Mouse (Mus musculus): ENCODE measurements around the gene Cfap61. TPM values are rescaled to one million over a fixed set of nuclear protein-coding genes. Genes with fewer than 3 reads are reported as not detected.

The Cfap61 gene
- polyA plus RNA-seq, 1 experiment from 2014 or later = 1.2 TPM

DNA sequence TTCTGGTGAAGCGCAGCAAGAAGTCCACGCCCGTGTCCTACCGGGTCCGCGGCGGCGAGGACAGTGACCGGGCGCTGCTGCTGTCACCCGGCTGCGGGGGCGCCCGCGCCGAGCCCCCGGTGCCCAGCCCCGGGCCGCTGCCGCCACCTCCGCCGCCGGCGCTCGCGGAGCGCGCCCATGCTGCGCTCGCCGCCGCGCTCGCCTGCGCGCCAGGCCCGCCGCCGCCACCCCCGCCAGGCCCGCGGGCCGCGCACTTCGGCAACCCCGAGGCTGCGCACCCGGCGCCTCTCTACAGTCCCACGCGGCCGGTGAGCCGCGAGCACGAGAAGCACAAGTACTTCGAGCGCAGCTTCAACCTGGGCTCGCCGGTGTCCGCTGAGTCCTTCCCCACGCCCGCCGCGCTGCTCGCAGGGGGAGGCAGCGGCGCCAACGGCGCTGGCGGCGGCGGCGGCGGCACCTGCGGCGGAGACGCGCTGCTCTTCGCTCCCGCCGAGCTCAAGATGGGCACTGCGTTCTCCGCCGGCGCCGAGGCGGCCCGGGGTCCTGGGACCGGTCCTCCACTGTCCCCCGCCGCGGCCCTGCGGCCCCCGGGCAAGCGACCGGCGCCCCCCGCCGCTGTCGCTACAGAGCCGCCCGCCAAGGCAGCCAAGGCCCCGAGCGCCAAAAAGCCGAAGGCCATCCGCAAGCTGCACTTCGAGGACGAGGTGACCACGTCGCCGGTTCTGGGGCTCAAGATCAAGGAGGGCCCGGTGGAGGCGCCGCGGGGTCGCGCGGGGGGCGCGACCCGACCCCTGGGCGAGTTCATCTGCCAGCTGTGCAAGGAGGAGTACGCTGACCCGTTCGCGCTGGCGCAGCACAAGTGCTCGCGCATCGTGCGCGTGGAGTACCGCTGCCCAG, 287.9 kb downstream of the Cfap61 start:
- 1% methylated on average over 118 of the region's 133 CpGs for WGBS
- no peak overlapping the region for H3K9ac ChIP-seq
- no peak overlapping the region for H3K27ac ChIP-seq
- peaks cover 44% of the 10 kb centered on the region for H3K4me1 ChIP-seq
- peak overlapping the region; percentile 97 for H3K4me2 ChIP-seq
- H3K9me3 ChIP-seq = no peaks in the 10 kb centered on the region
- no peaks in the 10 kb centered on the region for H3K36me3 ChIP-seq
- H3K4me3 ChIP-seq = peak overlapping the region; percentile 47
- peak; percentile 25; the same call in 1 of the 2 replicates for ATAC-seq (ENCODE audit: borderline replicate concordance, extremely low read depth, low FRiP score, low TSS enrichment)
- H3K27me3 ChIP-seq = peaks cover 98% of the 10 kb centered on the region

DNA sequence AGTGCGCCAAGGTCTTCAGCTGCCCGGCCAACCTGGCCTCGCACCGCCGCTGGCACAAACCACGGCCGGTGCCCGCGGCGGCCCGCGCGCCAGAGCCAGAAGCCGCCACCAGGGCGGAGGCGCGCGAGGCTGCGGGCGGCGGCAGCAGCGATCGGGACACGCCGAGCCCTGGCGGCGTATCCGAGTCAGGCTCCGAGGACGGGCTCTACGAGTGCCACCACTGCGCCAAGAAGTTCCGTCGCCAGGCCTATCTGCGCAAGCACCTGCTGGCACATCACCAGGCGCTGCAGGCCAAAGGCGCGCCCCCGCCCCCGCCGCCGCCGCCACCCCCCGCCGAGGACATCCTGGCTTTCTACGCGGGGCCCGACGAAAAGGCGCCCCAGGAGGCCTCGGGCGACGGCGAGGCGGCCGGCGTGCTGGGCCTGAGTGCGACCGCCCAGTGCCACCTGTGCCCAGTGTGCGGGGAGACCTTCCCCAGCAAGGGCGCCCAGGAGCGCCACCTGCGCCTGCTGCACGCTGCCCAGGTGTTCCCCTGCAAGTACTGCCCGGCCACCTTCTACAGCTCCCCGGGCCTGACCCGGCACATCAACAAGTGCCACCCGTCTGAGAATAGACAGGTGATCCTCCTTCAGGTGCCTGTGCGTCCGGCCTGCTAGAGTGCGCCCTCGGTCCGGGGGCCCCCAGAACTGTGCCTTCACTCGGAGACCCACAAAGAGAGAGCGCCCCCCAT, 288.8 kb downstream of the Cfap61 start:
- Histone ChIP-seq H3K27me3 (peaks cover 98% of the 10 kb centered on the region), H3K4me3 (peak overlapping the region; percentile 47), H3K9ac (no peak overlapping the region), H3K36me3 (no peaks in the 10 kb centered on the region), H3K27ac (no peak overlapping the region), H3K4me2 (peak overlapping the region; percentile 97), H3K9me3 (no peaks in the 10 kb centered on the region), H3K4me1 (peaks cover 36% of the 10 kb centered on the region)
- WGBS = 1% methylated on average over 70 of the region's 75 CpGs
- 0 out of 2 replicates have a peak, but pooled peaks have one; percentile 28 for ATAC-seq (ENCODE audit: borderline replicate concordance, extremely low read depth, low FRiP score, low TSS enrichment)

DNA sequence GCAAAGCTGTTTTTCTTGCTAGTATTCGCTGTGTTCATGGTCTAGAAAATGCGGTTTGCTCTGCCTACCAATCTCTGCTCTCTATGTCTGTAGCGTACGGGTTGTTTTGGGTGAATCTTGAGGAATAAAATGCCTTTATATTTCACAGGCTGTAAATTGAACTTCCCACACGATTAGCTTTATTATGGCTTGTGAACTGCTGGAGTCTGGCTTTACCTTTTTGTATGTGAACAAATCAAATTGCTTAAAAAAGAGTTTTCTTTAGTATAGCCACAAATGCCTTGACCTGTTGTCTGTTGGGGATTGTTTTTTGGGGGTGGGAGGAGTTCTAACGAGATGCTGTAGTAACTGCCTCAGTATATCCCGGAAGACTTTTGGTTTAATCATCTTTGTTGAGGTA, 289.6 kb downstream of the Cfap61 start:
- no peak overlapping the region for H3K9ac ChIP-seq
- no peak overlapping the region for H3K27ac ChIP-seq
- H3K27me3 ChIP-seq = peaks cover 98% of the 10 kb centered on the region
- whole genome bisulfite sequencing = 17% methylated on average over 7 of the region's 7 CpGs
- peaks cover 32% of the 10 kb centered on the region for H3K4me1 ChIP-seq
- no peaks in the 10 kb centered on the region for H3K36me3 ChIP-seq
- no peak overlapping the region for H3K4me3 ChIP-seq
- ATAC-seq (ENCODE audit: borderline replicate concordance, extremely low read depth, low FRiP score, low TSS enrichment) = no peak
- no peaks in the 10 kb centered on the region for H3K9me3 ChIP-seq
- H3K4me2 ChIP-seq = no peak overlapping the region

DNA sequence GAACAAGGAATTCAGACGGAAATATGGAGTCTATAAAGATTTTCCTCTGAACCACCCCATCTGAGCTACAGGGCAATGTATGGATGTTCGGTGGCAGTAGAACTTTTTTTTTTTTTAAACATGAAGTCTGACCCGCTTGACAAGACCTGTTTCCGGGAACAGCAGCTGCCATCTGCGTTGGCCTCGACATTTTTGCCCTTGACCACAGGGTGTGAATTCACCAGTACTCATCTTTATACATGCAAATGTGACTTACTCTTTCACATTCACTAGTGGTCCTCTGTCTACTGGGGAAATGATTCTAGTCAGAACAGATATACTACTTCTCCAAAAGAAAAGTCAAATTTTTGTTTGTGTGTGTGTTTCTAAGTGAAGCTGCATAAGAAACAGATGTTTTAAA, 291.2 kb downstream of the Cfap61 start:
- peaks cover 84% of the 10 kb centered on the region for H3K27me3 ChIP-seq
- peaks cover 27% of the 10 kb centered on the region for H3K4me1 ChIP-seq
- H3K4me3 ChIP-seq = no peak overlapping the region
- WGBS = 14% methylated on average over 6 of the region's 6 CpGs
- no peak overlapping the region for H3K27ac ChIP-seq
- no peaks in the 10 kb centered on the region for H3K36me3 ChIP-seq
- no peak for ATAC-seq (ENCODE audit: borderline replicate concordance, extremely low read depth, low FRiP score, low TSS enrichment)
- no peak overlapping the region for H3K4me2 ChIP-seq
- no peak overlapping the region for H3K9ac ChIP-seq
- no peaks in the 10 kb centered on the region for H3K9me3 ChIP-seq

DNA sequence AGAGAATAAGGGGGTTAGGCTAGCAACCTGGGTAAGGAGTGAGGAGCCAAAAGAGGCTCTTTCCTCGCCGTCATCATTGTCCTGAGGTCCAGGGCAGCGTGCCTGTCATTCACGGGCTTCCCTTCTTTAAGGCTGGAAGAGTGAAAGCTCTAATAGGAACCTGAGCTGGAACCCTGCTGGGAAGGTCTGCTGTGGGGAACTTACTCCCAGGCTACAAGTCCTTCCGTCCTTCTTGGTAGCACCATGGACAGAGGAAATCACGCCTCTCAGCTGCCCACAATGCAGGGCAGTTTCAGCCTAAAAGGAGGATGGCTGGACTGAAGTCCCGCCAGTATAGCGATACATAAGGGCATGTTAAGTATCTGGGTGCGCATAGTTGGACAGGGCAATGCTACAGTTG, 291.9 kb downstream of the Cfap61 start:
- Histone ChIP-seq H3K4me3 (no peak overlapping the region), H3K4me2 (no peak overlapping the region), H3K36me3 (no peaks in the 10 kb centered on the region), H3K27me3 (peaks cover 77% of the 10 kb centered on the region), H3K9ac (no peak overlapping the region), H3K9me3 (no peaks in the 10 kb centered on the region), H3K4me1 (peaks cover 20% of the 10 kb centered on the region), H3K27ac (no peak overlapping the region)
- WGBS = 4% methylated on average over 9 of the region's 9 CpGs
- ATAC-seq (ENCODE audit: borderline replicate concordance, extremely low read depth, low FRiP score, low TSS enrichment) = no peak

- Histone ChIP-seq H3K27ac (no peak overlapping the region), H3K4me3 (no peak overlapping the region), H3K9me3 (no peaks in the 10 kb centered on the region), H3K4me2 (no peak overlapping the region), H3K36me3 (no peaks in the 10 kb centered on the region), H3K4me1 (peaks cover 10% of the 10 kb centered on the region), H3K27me3 (peaks cover 65% of the 10 kb centered on the region), H3K9ac (no peak overlapping the region)
- no peak for ATAC-seq (ENCODE audit: borderline replicate concordance, extremely low read depth, low FRiP score, low TSS enrichment)
- WGBS = 53% methylated on average over 3 of the region's 3 CpGs
Observed at GRCm38 (mm10) chr2:146227646-146228045, 293.1 kb downstream of the Cfap61 start.

DNA sequence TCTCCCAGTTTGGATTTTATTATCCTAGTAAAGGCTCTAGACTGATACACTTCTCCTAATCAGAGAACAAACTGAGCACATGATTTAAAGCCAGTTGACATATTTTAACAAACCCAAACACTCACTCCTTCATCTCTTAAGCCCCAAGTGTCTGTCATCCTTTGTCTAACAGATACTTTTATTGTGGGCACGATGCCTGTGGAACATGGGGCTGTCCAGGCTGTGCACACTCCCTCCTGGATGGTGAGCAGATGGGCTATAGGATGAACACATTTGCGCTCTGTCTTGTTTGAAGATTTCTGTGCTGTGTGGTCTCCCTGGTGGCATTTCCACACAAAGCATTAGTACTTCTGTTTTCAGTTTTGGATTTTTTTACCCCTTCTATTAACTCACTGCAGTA, 293.9 kb downstream of the Cfap61 start:
- no peaks in the 10 kb centered on the region for H3K36me3 ChIP-seq
- ATAC-seq (ENCODE audit: borderline replicate concordance, extremely low read depth, low FRiP score, low TSS enrichment) = no peak
- peaks cover 2% of the 10 kb centered on the region for H3K4me1 ChIP-seq
- WGBS = 59% methylated on average over 2 of the region's 2 CpGs
- H3K9ac ChIP-seq = no peak overlapping the region
- peaks cover 58% of the 10 kb centered on the region for H3K27me3 ChIP-seq
- H3K27ac ChIP-seq = no peak overlapping the region
- no peaks in the 10 kb centered on the region for H3K9me3 ChIP-seq
- H3K4me3 ChIP-seq = no peak overlapping the region
- no peak overlapping the region for H3K4me2 ChIP-seq

GRCm38 (mm10) chr2:146231485-146231884, 296.9 kb downstream of the Cfap61 start:
- H3K4me3 ChIP-seq = no peak overlapping the region
- no peak overlapping the region for H3K9ac ChIP-seq
- H3K4me1 ChIP-seq = no peaks in the 10 kb centered on the region
- ATAC-seq (ENCODE audit: borderline replicate concordance, extremely low read depth, low FRiP score, low TSS enrichment) = no peak
- no peak overlapping the region for H3K4me2 ChIP-seq
- H3K27ac ChIP-seq = no peak overlapping the region
- H3K9me3 ChIP-seq = no peaks in the 10 kb centered on the region
- no peaks in the 10 kb centered on the region for H3K36me3 ChIP-seq
- peaks cover 27% of the 10 kb centered on the region for H3K27me3 ChIP-seq
- WGBS = 82% methylated on average over 2 of the region's 2 CpGs

DNA sequence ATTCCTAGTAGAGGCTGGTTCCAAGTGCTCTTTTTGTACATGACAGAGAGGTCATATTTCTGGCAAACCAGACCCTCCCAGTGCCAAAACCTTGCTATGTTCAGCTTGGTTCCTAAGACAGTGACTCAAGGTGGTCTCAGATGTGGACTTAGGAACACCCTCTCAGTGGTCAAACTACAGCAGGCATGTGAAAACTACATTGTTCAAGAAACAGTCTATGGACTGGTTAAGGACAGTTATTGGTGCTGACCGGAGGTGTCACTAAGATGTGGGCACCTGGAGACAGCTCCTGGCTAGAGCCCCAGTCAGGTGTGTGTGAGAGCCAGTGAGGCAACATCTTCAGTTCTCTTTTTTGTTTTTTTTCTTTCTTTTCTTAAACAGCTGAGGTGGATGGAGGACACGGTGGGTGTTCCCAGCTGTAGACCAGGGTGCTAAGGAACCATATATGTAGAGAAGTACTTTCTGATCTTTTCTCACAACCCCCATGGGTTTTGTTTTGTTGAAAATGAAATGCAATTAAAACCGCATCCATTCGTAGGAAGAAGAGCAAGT, 304.7 kb downstream of the Cfap61 start:
- Histone ChIP-seq H3K27me3 (no peaks in the 10 kb centered on the region), H3K9me3 (no peaks in the 10 kb centered on the region), H3K9ac (no peak overlapping the region), H3K4me2 (no peak overlapping the region), H3K4me3 (no peak overlapping the region), H3K4me1 (no peaks in the 10 kb centered on the region), H3K27ac (no peak overlapping the region), H3K36me3 (no peaks in the 10 kb centered on the region)
- 85% methylated on average over 4 of the region's 4 CpGs for WGBS
- no peak for ATAC-seq (ENCODE audit: borderline replicate concordance, extremely low read depth, low FRiP score, low TSS enrichment)

DNA sequence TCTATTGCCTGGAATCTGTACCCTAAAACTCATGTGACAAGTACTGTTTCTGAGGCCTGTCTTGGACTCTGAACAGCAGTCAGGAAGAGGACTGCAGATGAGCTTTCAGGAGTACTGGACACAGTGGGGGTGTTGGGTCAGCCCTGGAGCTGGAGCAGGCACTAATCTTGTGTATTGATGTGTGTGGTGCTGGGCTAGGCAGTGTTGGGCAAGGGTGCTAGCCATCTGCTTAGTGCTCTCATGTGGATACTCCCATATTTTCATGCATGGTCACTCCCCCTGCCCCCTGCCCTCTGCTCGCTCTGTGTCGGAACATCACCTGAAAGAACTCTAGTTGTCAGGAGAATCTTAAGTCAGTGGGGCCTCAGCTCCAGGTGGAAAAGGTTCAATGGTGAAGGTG, 309.5 kb downstream of the Cfap61 start:
- H3K36me3 ChIP-seq = no peaks in the 10 kb centered on the region
- 86% methylated on average over 2 of the region's 2 CpGs for WGBS
- H3K9me3 ChIP-seq = no peaks in the 10 kb centered on the region
- no peaks in the 10 kb centered on the region for H3K27me3 ChIP-seq
- H3K4me1 ChIP-seq = no peaks in the 10 kb centered on the region
- no peak overlapping the region for H3K4me2 ChIP-seq
- no peak overlapping the region for H3K27ac ChIP-seq
- no peak for ATAC-seq (ENCODE audit: borderline replicate concordance, extremely low read depth, low FRiP score, low TSS enrichment)
- no peak overlapping the region for H3K4me3 ChIP-seq
- no peak overlapping the region for H3K9ac ChIP-seq

DNA sequence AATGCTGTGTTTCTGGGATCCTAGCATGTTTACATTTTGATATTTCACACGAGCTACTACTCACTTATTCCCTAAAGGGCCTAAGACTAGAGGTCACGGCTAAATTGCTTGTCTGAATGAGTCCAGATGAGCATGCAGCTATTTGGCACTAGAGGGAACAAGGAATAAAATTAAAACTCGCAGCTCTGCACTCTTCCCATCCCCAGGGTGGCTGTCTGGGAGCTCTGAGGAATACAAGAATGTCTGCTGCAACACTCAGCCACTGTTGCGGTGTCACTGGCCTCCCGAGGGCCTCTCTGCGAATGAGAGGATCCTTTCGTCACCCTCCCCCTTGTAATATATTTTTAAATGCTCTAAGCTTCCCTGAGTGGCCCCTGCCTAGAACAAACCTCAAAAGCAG, 310.8 kb downstream of the Cfap61 start:
- H3K4me1 ChIP-seq = no peaks in the 10 kb centered on the region
- H3K27me3 ChIP-seq = no peaks in the 10 kb centered on the region
- H3K9me3 ChIP-seq = no peaks in the 10 kb centered on the region
- 56% methylated on average over 7 of the region's 7 CpGs for WGBS
- H3K36me3 ChIP-seq = no peaks in the 10 kb centered on the region
- no peak for ATAC-seq (ENCODE audit: borderline replicate concordance, extremely low read depth, low FRiP score, low TSS enrichment)
- no peak overlapping the region for H3K4me3 ChIP-seq
- H3K27ac ChIP-seq = no peak overlapping the region
- H3K4me2 ChIP-seq = no peak overlapping the region
- no peak overlapping the region for H3K9ac ChIP-seq
